Mouse (Mus musculus) kidney, postnatal 0 days (tissue): Measurements from ENCODE around the gene Ptpre. TPM values are rescaled to one million over a fixed set of nuclear protein-coding genes. Genes with fewer than 3 reads are reported as not detected.

Experiments used
- ATAC-seq: fragments of 200-750 bp; cut with Nextera tagmentation; replicated peaks from 2 replicates; pipeline ENCODE4 v1.8.0; 2017; ENCODE audit warnings: low read depth, moderate number of reproducible peaks, moderate TSS enrichment, moderate library complexity; ENCODE audit not compliant: low FRiP score
- DNase-seq: peaks from one replicate; pipeline ENCODE4 v3.0.0-alpha.2; 2016; ENCODE audit warnings: low spot score
- H3K27ac ChIP-seq: fragments of 300-500 bp; sonication (generic); 2 replicates; pipeline ENCODE4 v1.5.1; 2014; ENCODE audit warnings: mild to moderate bottlenecking
- H3K27me3 ChIP-seq: fragments of 300-500 bp; sonication (generic); 2 replicates; pipeline ENCODE4 v1.6.1; 2014; ENCODE audit warnings: low read length, mixed read lengths; ENCODE audit not compliant: insufficient read depth
- H3K36me3 ChIP-seq: fragments of 300-500 bp; sonication (generic); 2 replicates; pipeline ENCODE4 v1.6.1; 2014; ENCODE audit warnings: low read length, mixed read lengths; ENCODE audit not compliant: insufficient read depth
- H3K4me1 ChIP-seq: fragments of 300-500 bp; sonication (generic); replicated peaks from 2 replicates; pipeline ENCODE4 v1.6.1; 2014; ENCODE audit warnings: antibody characterized with exemption, low read length, mixed read lengths; ENCODE audit not compliant: insufficient read depth
- H3K4me2 ChIP-seq: fragments of 300-500 bp; sonication (generic); 2 replicates; pipeline ENCODE4 v1.6.1; 2014; ENCODE audit warnings: mild to moderate bottlenecking, low read length, moderate library complexity, mixed read lengths
- H3K4me3 ChIP-seq: fragments of 300-500 bp; sonication (generic); replicated peaks from 2 replicates; pipeline ENCODE4 v1.5.1; 2014; ENCODE audit warnings: low read depth, low read length
- H3K9ac ChIP-seq: fragments of 300-500 bp; sonication (generic); 2 replicates; pipeline ENCODE4 v1.6.1; 2014; ENCODE audit warnings: low read depth, low read length
- H3K9me3 ChIP-seq: fragments of 300-500 bp; sonication (generic); replicated peaks from 2 replicates; pipeline ENCODE4 v1.6.1; 2016; ENCODE audit warnings: low read length, inconsistent platforms, mixed read lengths
- CTCF ChIP-seq: IDR thresholded peaks from 2 replicates; pipeline ENCODE4 v1.5.1; 2016; ENCODE audit warnings: antibody characterized with exemption, low read depth, mild to moderate bottlenecking, moderate library complexity
- WGBS: fragments of 180-500 bp; shearing (Covaris S2); extraction: QIAGEN DNeasy Blood & Tissue Kit; methylation state at CpG from one replicate; pipeline ENCODE4 v1.1.7; 2014; 5-methylcytosine and 5-hydroxymethylcytosine counted together
- polyA plus RNA-seq: library from polyadenylated mRNA; unstranded; fragments of >200 nt; fragmentation: Nextera tagmentation; extraction: Ambion mirVana; gene quantifications from 2 replicates; pipeline ENCODE4 v1.2.1, GENCODE M21; 2015

The Ptpre gene
- polyA plus RNA-seq, 1 experiment from 2014 or later: 1.3 TPM

- Histone ChIP-seq H3K27ac (no peak overlapping the region), H3K27me3 (no peaks in the 10 kb centered on the region), H3K9ac (0 out of 2 replicates have a peak overlapping the region, but pooled peaks have one; percentile 24), H3K4me2 (peak overlapping the region; percentile 41), H3K36me3 (no peaks in the 10 kb centered on the region), H3K4me1 (no peaks in the 10 kb centered on the region), H3K9me3 (no peaks in the 10 kb centered on the region), H3K4me3 (peak overlapping the region; percentile 19; the same call in 1 of the 2 replicates)
- WGBS: 40% methylated on average over 18 of the region's 18 CpGs
- ATAC-seq: no peak
- DNase-seq: peak; percentile 39
- TF ChIP-seq CTCF: no peak
These were observed 114.7 kb downstream of the Ptpre start for GRCm38 (mm10) chr7:135651831-135652511.

GRCm38 (mm10) chr7:135652781-135653180 is 115.5 kb downstream of the Ptpre start:
- no peak for TF ChIP-seq CTCF
- no peaks in the 10 kb centered on the region for H3K36me3 ChIP-seq
- H3K4me1 ChIP-seq: no peaks in the 10 kb centered on the region
- H3K9me3 ChIP-seq: no peaks in the 10 kb centered on the region
- no peak overlapping the region for H3K4me3 ChIP-seq
- ATAC-seq (no peak), DNase-seq (no peak)
- H3K27ac ChIP-seq: no peak overlapping the region
- H3K9ac ChIP-seq: no peak overlapping the region
- H3K27me3 ChIP-seq: no peaks in the 10 kb centered on the region
- H3K4me2 ChIP-seq: no peak overlapping the region
- WGBS: 67% methylated on average over 11 of the region's 11 CpGs

- Histone ChIP-seq H3K4me1 (no peaks in the 10 kb centered on the region), H3K27ac (no peak overlapping the region), H3K9ac (no peak overlapping the region), H3K9me3 (no peaks in the 10 kb centered on the region), H3K36me3 (no peaks in the 10 kb centered on the region), H3K4me2 (no peak overlapping the region), H3K4me3 (no peak overlapping the region), H3K27me3 (no peaks in the 10 kb centered on the region)
- no peak for TF ChIP-seq CTCF
- WGBS: 87% methylated on average over 7 of the region's 7 CpGs
- DNase-seq (no peak), ATAC-seq (no peak)
These were observed 116.3 kb downstream of the Ptpre start for GRCm38 (mm10) chr7:135653601-135654000.

GRCm38 (mm10) chr7:135654288-135654687 is 117.0 kb downstream of the Ptpre start:
- H3K4me2 ChIP-seq: no peak overlapping the region
- no peaks in the 10 kb centered on the region for H3K27me3 ChIP-seq
- DNase-seq: no peak
- H3K27ac ChIP-seq: no peak overlapping the region
- no peaks in the 10 kb centered on the region for H3K9me3 ChIP-seq
- 82% methylated on average over 6 of the region's 6 CpGs for WGBS
- no peak for ATAC-seq
- TF ChIP-seq CTCF: no peak
- no peak overlapping the region for H3K9ac ChIP-seq
- H3K4me3 ChIP-seq: no peak overlapping the region
- no peaks in the 10 kb centered on the region for H3K4me1 ChIP-seq
- no peaks in the 10 kb centered on the region for H3K36me3 ChIP-seq

GRCm38 (mm10) chr7:135655113-135655512 is 117.8 kb downstream of the Ptpre start:
- no peak overlapping the region for H3K9ac ChIP-seq
- no peaks in the 10 kb centered on the region for H3K9me3 ChIP-seq
- no peaks in the 10 kb centered on the region for H3K4me1 ChIP-seq
- no peak overlapping the region for H3K4me2 ChIP-seq
- no peaks in the 10 kb centered on the region for H3K27me3 ChIP-seq
- H3K4me3 ChIP-seq: no peak overlapping the region
- H3K27ac ChIP-seq: no peak overlapping the region
- ATAC-seq (no peak), DNase-seq (no peak)
- no peaks in the 10 kb centered on the region for H3K36me3 ChIP-seq
- no peak for TF ChIP-seq CTCF
- 71% methylated on average over 4 of the region's 4 CpGs for WGBS

GRCm38 (mm10) chr7:135658150-135658549 is 120.9 kb downstream of the Ptpre start:
- TF ChIP-seq CTCF: no peak
- H3K4me3 ChIP-seq: no peak overlapping the region
- H3K36me3 ChIP-seq: no peaks in the 10 kb centered on the region
- no peak for DNase-seq
- H3K9ac ChIP-seq: no peak overlapping the region
- WGBS: 88% methylated on average over 7 of the region's 7 CpGs
- no peak overlapping the region for H3K4me2 ChIP-seq
- no peak for ATAC-seq
- no peaks in the 10 kb centered on the region for H3K4me1 ChIP-seq
- H3K27me3 ChIP-seq: no peaks in the 10 kb centered on the region
- H3K9me3 ChIP-seq: no peaks in the 10 kb centered on the region
- no peak overlapping the region for H3K27ac ChIP-seq

- Histone ChIP-seq H3K9ac (no peak overlapping the region), H3K4me3 (no peak overlapping the region), H3K36me3 (no peaks in the 10 kb centered on the region), H3K27ac (no peak overlapping the region), H3K4me2 (no peak overlapping the region), H3K4me1 (no peaks in the 10 kb centered on the region), H3K9me3 (no peaks in the 10 kb centered on the region), H3K27me3 (no peaks in the 10 kb centered on the region)
- 75% methylated on average over 5 of the region's 5 CpGs for WGBS
- no peak for TF ChIP-seq CTCF
- DNase-seq (no peak), ATAC-seq (no peak)
These were observed 122.1 kb downstream of the Ptpre start for GRCm38 (mm10) chr7:135659314-135659935.
